Mouse (Mus musculus): ENCODE data around the gene Gm42791. TPM values are rescaled to one million over a fixed set of nuclear protein-coding genes. Genes with fewer than 3 reads are reported as not detected.

The Gm42791 gene
- total RNA-seq, 2 experiments from 2014 or later = 2.1 to 5.3 TPM

GRCm38 (mm10) chr5:148954314-148955060, 40.5 kb downstream of the Gm42791 start:
- no peak for DNase-seq (ENCODE audit: low spot score)

- peak; percentile 76 for DNase-seq (ENCODE audit: low spot score)
Observed at GRCm38 (mm10) chr5:148953098-148953497, 41.8 kb downstream of the Gm42791 start.

GRCm38 (mm10) chr5:148952419-148952818, 42.5 kb downstream of the Gm42791 start:
- DNase-seq (ENCODE audit: low spot score) = no peak

GRCm38 (mm10) chr5:148951360-148951759, 43.6 kb downstream of the Gm42791 start:
- no peak for DNase-seq (ENCODE audit: low spot score)

GRCm38 (mm10) chr5:148950064-148950463, 44.9 kb downstream of the Gm42791 start:
- no peak for DNase-seq (ENCODE audit: low spot score)

GRCm38 (mm10) chr5:148948577-148948976, 46.4 kb downstream of the Gm42791 start:
- no peak for DNase-seq (ENCODE audit: low spot score)

GRCm38 (mm10) chr5:148947412-148947811, 47.5 kb downstream of the Gm42791 start:
- DNase-seq (ENCODE audit: low spot score) = no peak

GRCm38 (mm10) chr5:148946787-148947186, 48.2 kb downstream of the Gm42791 start:
- DNase-seq (ENCODE audit: low spot score) = no peak

- no peak for DNase-seq (ENCODE audit: low spot score)
Observed at GRCm38 (mm10) chr5:148945735-148946134, 49.2 kb downstream of the Gm42791 start.

GRCm38 (mm10) chr5:148944024-148944423, 50.9 kb downstream of the Gm42791 start:
- no peak for DNase-seq (ENCODE audit: low spot score)

GRCm38 (mm10) chr5:148943444-148943843, 51.5 kb downstream of the Gm42791 start:
- DNase-seq (ENCODE audit: low spot score) = no peak

- no peak for DNase-seq (ENCODE audit: low spot score)
Observed at GRCm38 (mm10) chr5:148942957-148943356, 52.0 kb downstream of the Gm42791 start.

- no peak for DNase-seq (ENCODE audit: low spot score)
Observed at GRCm38 (mm10) chr5:148942305-148942704, 52.6 kb downstream of the Gm42791 start.

- no peak for DNase-seq (ENCODE audit: low spot score)
Observed at GRCm38 (mm10) chr5:148941867-148942266, 53.1 kb downstream of the Gm42791 start.

- no peak for DNase-seq (ENCODE audit: low spot score)
Observed at GRCm38 (mm10) chr5:148939948-148940382, 55.0 kb downstream of the Gm42791 start.

- DNase-seq (ENCODE audit: low spot score) = no peak
Observed at GRCm38 (mm10) chr5:148936516-148936951, 58.4 kb downstream of the Gm42791 start.

- DNase-seq (ENCODE audit: low spot score) = no peak
Observed at GRCm38 (mm10) chr5:148935871-148936270, 59.1 kb downstream of the Gm42791 start.

GRCm38 (mm10) chr5:148935071-148935821, 59.7 kb downstream of the Gm42791 start:
- DNase-seq (ENCODE audit: low spot score) = no peak

GRCm38 (mm10) chr5:148934457-148934856, 60.5 kb downstream of the Gm42791 start:
- no peak for DNase-seq (ENCODE audit: low spot score)

GRCm38 (mm10) chr5:148933767-148934166, 61.2 kb downstream of the Gm42791 start:
- DNase-seq (ENCODE audit: low spot score) = no peak

GRCm38 (mm10) chr5:148931301-148931700, 63.6 kb downstream of the Gm42791 start:
- DNase-seq (ENCODE audit: low spot score) = no peak

- DNase-seq (ENCODE audit: low spot score) = no peak
Observed at GRCm38 (mm10) chr5:148929116-148929449, 65.9 kb downstream of the Gm42791 start, which contains the start of gene Katnal1. Gene Katnal1, minus strand, starts transcription at chr5:148929320.

Measured in gastrocnemius, adult 18-20 months (tissue).